40 mouse cellular contexts compared by ENCODE assay signal in the genomic region with DNA sequence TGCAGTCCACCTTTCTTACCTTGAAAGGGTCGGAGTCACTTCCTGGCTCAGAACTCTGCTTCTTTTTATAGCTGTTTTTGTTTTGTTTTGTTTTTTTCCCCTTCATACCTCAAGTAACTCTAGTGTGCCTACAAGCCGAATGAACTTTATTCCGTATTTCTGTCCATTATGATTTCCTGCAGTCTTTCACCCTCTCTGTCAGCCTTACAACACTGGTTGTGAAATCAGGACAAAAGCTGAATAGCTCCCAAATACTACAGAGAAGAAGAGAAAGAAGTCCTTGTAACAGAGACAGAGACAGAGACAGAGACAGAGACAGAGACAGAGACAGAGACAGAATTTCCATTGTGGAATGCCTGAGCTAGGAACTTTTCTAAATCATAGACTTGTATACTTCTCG. TPM values are rescaled to one million over a fixed set of nuclear protein-coding genes. Genes with fewer than 3 reads are reported as not detected.
"Had no signal": no experiment of that assay in that cellular context is flagged by ENCODE, and none has a peak within 500 bp of the region (broad histone marks: within the 10 kb centered on the region; RNA-seq: fewer than 3 reads in every experiment).

No protein-coding gene starts in this region.

- DNase-seq: heart, postnatal 10 days; heart, postnatal 14 days; heart, postnatal 36 days; heart, postnatal 4 days; kidney, adult 11 months; kidney, adult 18-20 months; kidney, adult 2 months; kidney, adult 8-10 months; kidney, adult 9 months; kidney, postnatal 10 days; kidney, postnatal 14 days; kidney, postnatal 25 days; kidney, postnatal 36 days; kidney, postnatal 4 days; layer of hippocampus, adult 9-11 months; layer of hippocampus, postnatal 36 days had no signal

- H3K27me3 ChIP-seq: heart, embryonic 12.5 days; heart, embryonic 13.5 days; heart, embryonic 15.5 days; hindbrain, embryonic 13.5 days; hindbrain, embryonic 15.5 days; intestine, embryonic 15.5 days; kidney, embryonic 15.5 days had no signal

- H3K4me3 ChIP-seq: heart, embryonic 10.5 days; heart, embryonic 12.5 days; heart, embryonic 13.5 days; heart, embryonic 15.5 days; hindbrain, embryonic 10.5 days; hindbrain, embryonic 13.5 days; hindbrain, embryonic 15.5 days; intestine, embryonic 15.5 days; kidney, embryonic 15.5 days; layer of hippocampus, adult 2 months had no signal

- H3K4me2 ChIP-seq: heart, embryonic 11.5 days; heart, embryonic 12.5 days; heart, embryonic 13.5 days; heart, embryonic 15.5 days; hindbrain, embryonic 13.5 days; hindbrain, embryonic 14.5 days; hindbrain, embryonic 15.5 days; intestine, embryonic 15.5 days; kidney, embryonic 15.5 days had no signal

- ATAC-seq: hindbrain, embryonic 16.5 days; hindbrain, postnatal 0 days; inflammation-experienced regulatory T-cells, adult 6 months; intestine, embryonic 15.5 days; intestine, embryonic 16.5 days; intestine, postnatal 0 days had no signal

- H3K9ac ChIP-seq: heart, embryonic 12.5 days; heart, embryonic 13.5 days; heart, embryonic 15.5 days; hindbrain, embryonic 13.5 days; hindbrain, embryonic 14.5 days; hindbrain, embryonic 15.5 days; intestine, embryonic 15.5 days; kidney, embryonic 15.5 days had no signal

- H3K27ac ChIP-seq: heart, embryonic 10.5 days; heart, embryonic 13.5 days; heart, embryonic 15.5 days; hindbrain, embryonic 10.5 days; hindbrain, embryonic 13.5 days; hindbrain, embryonic 14.5 days; hindbrain, embryonic 15.5 days; hindbrain, postnatal 0 days; intestine, embryonic 15.5 days; kidney, embryonic 15.5 days; kidney, postnatal 0 days; layer of hippocampus, adult 2 months had no signal

- H3K9me3 ChIP-seq: heart, embryonic 10.5 days; heart, embryonic 12.5 days; heart, embryonic 13.5 days; heart, embryonic 15.5 days; hindbrain, embryonic 10.5 days; hindbrain, embryonic 13.5 days; hindbrain, embryonic 15.5 days; intestine, embryonic 15.5 days; kidney, embryonic 15.5 days had no signal

RNA-seq across cellular contexts. Expression of gene Gm36028, which starts 43.0 kb away (rescaled TPM):
- total RNA-seq: hematopoietic stem cell, adult 5-6 weeks; hindbrain, postnatal 0 days; layer of hippocampus, adult 2 months; layer of hippocampus, adult 8-10 months; layer of hippocampus, postnatal 10 days; layer of hippocampus, postnatal 25 days had no signal
- polyA plus RNA-seq: hindbrain, embryonic 13.5 days; hindbrain, embryonic 14.5 days; hindbrain, embryonic 16.5 days; inflammation-experienced regulatory T-cells, adult 6 months; intestine, embryonic 14.5 days; large intestine, adult 2 months had no signal
